Mouse (Mus musculus): Measurements from ENCODE around the gene Slc22a14. TPM values are rescaled to one million over a fixed set of nuclear protein-coding genes. Genes with fewer than 3 reads are reported as not detected.

The Slc22a14 gene
- polyA plus RNA-seq, 1 experiment from 2014 or later, result not detected

DNA sequence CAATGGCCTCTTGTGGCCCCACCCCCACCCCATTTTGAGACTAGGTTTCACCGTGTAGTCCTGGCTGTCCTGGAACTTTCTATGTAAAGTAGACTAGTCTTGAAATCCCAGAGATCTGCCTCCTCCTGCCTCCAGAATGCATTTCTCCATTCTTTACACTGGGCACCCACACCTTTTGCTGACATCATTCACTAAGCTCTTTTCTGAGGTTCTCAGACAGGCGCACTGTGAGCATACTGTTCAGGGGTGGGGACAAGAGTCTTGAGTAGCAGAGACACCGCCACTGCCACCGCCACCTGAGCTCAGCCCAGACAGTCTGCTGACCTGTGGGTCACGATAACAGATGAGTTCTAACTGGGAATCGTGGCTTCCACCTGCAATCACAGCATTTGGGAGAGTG is 9.4 kb downstream of the Slc22a14 start:
- H3K9me3 ChIP-seq (replicated peaks), result no peaks in the 10 kb centered on the region
- no peak overlapping the region for H3K4me2 ChIP-seq
- H3K9ac ChIP-seq (replicated peaks), result no peak overlapping the region
- H3K36me3 ChIP-seq, result peaks cover 8% of the 10 kb centered on the region
- no peak overlapping the region for H3K27ac ChIP-seq (replicated peaks)
- no peaks in the 10 kb centered on the region for H3K27me3 ChIP-seq (replicated peaks)
- 82% methylated on average over 6 of the region's 6 CpGs for WGBS
- no peak overlapping the region for H3K4me3 ChIP-seq (replicated peaks)
- no peak for ATAC-seq (ENCODE audit: low FRiP score)
- H3K4me1 ChIP-seq, result peaks cover 10% of the 10 kb centered on the region; the same call in 1 of the 2 replicates

DNA sequence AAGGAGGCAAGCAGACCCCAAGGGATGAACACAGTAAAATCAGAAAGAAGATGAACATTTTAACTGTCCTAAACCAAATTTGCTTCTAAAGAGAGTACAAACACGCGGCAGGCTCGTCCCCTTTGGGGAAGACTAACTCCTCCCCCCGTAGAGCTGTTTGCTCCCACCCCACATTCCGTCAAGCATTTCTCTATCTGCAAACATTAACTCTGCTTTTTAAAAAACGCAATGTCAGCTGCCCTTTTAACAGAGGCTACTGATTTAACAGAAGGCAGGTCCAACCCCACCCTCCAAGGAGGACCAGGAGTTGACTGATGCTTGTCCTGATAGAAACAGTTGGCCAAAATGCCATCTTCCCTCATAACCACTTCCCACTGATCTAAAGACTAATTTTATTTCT is 11.4 kb downstream of the Slc22a14 start:
- 83% methylated on average over 6 of the region's 6 CpGs for WGBS
- Histone ChIP-seq H3K9me3 (replicated peaks) (no peaks in the 10 kb centered on the region), H3K9ac (replicated peaks) (no peak overlapping the region), H3K27me3 (replicated peaks) (no peaks in the 10 kb centered on the region), H3K36me3 (peaks cover 21% of the 10 kb centered on the region), H3K4me1 (peaks cover 10% of the 10 kb centered on the region; the same call in 1 of the 2 replicates), H3K27ac (replicated peaks) (no peak overlapping the region), H3K4me2 (no peak overlapping the region), H3K4me3 (replicated peaks) (no peak overlapping the region)
- ATAC-seq (ENCODE audit: low FRiP score), result no peak

DNA sequence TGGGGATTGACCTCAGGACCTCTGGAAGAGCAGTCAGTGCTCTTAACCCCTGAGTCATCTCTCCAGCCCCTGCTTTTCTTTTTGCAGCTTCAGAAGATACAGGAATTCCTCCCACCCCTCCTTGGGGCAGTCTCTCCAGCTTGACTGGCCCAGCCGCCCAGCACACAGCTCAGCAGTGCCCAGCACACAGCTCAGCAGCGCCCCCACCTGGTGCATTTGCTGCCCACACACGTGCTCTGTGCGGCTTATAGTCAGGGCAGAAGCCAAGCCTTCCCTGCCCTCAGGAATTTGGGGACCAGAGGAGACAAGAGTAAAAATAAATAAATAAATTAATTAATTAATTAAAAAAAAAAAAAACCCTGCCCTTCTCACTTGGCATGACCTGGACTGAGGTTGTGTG is 13.3 kb downstream of the Slc22a14 start:
- Histone ChIP-seq H3K27me3 (replicated peaks) (no peaks in the 10 kb centered on the region), H3K4me2 (no peak overlapping the region), H3K36me3 (peaks cover 37% of the 10 kb centered on the region), H3K4me1 (no peaks in the 10 kb centered on the region), H3K27ac (replicated peaks) (no peak overlapping the region), H3K9ac (replicated peaks) (no peak overlapping the region), H3K9me3 (replicated peaks) (no peaks in the 10 kb centered on the region), H3K4me3 (replicated peaks) (no peak overlapping the region)
- WGBS, result 25% methylated on average over 4 of the region's 4 CpGs
- no peak; the same call in 1 of the 2 replicates for ATAC-seq (ENCODE audit: low FRiP score)

DNA sequence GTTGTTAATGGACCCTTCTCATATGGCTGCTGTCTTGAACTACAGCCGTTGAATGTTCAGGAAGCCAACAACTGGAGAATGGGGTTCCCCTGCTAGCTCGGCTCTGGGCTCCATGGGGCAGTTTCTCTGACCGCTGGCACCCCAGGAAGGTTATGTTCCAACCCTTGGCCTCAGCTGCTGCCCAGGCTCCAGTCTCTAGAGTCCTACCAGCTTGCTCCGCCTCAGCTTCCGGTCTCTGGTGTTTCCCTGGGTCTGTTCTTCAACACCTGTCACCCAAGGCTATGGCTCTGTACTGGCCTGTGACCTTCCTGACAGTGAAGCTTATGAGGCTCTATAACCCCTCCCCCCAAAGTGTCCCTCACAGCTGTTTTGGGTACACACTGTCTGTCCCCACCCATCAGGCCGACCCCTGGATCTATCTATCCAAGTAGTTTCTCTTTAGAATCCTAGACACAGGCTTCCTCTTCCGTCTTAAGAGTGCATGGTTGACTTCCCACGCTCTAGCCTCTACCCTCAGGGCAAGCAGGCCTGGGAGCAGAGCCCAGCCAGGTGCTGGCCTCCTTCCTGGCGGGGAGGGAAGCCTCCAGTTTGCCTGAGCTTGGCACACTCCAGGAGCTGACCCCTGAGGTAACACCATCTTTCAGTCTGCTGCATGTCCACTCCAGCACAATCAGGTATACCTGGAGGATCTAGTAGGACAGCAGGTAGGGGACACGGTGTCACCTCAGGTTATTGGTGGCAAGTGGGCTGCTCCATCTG is 14.2 kb downstream of the Slc22a14 start:
- Histone ChIP-seq H3K27me3 (replicated peaks) (no peaks in the 10 kb centered on the region), H3K9me3 (replicated peaks) (no peaks in the 10 kb centered on the region), H3K4me3 (replicated peaks) (no peak overlapping the region), H3K9ac (replicated peaks) (no peak overlapping the region), H3K27ac (replicated peaks) (no peak overlapping the region), H3K4me1 (no peaks in the 10 kb centered on the region), H3K4me2 (no peak overlapping the region), H3K36me3 (peaks cover 46% of the 10 kb centered on the region)
- 0 out of 2 replicates have a peak, but pooled peaks have one; percentile 29 for ATAC-seq (ENCODE audit: low FRiP score)
- WGBS, result 94% methylated on average over 10 of the region's 10 CpGs

DNA sequence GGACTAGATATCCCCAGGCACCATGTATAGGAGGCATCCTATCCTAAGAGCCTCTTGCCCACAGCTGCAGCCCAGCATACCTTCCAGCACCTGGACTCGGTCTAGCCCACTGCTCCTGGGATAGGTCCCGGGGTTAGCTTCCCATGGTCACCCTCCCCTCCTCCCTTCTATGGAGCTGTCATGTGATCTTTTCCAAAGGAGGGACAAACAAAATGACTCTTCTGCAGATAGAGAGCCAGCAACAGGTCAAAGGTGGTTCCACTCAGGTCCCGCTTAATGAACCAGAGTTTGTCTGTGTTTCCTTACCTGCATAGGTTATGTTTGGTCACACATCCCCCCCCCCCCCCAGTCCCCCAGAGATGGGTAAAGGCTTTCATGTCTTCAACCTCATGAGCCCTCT is 14.8 kb downstream of the Slc22a14 start:
- no peak overlapping the region for H3K27ac ChIP-seq (replicated peaks)
- peaks cover 52% of the 10 kb centered on the region for H3K36me3 ChIP-seq
- H3K27me3 ChIP-seq (replicated peaks), result no peaks in the 10 kb centered on the region
- H3K9ac ChIP-seq (replicated peaks), result no peak overlapping the region
- ATAC-seq (ENCODE audit: low FRiP score), result no peak
- H3K4me2 ChIP-seq, result no peak overlapping the region
- WGBS, result 95% methylated on average over 3 of the region's 3 CpGs
- no peaks in the 10 kb centered on the region for H3K4me1 ChIP-seq
- H3K9me3 ChIP-seq (replicated peaks), result no peaks in the 10 kb centered on the region
- H3K4me3 ChIP-seq (replicated peaks), result no peak overlapping the region

DNA sequence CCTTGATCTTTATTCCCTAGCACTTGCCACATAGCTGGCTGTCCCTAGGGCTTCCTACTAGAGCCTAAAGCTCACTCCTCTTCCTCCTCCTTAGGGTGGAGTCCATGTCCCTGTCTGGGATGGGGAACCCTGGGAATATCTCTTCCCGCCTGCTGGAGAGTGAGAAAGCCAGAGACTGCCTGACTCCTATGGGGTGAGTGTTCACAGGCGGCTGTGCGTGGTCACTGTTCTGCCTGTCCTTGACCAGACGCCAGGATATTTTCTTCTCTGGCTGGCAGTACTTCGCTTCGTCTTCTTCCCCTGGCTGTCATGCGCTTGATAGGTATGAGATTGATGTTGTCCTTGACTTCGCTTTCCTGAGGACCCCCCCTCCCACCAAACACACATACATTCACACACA is 19.0 kb downstream of the Slc22a14 start:
- 94% methylated on average over 8 of the region's 8 CpGs for WGBS
- no peaks in the 10 kb centered on the region for H3K27me3 ChIP-seq (replicated peaks)
- H3K9ac ChIP-seq (replicated peaks), result no peak overlapping the region
- H3K9me3 ChIP-seq (replicated peaks), result no peaks in the 10 kb centered on the region
- H3K4me3 ChIP-seq (replicated peaks), result no peak overlapping the region
- H3K27ac ChIP-seq (replicated peaks), result no peak overlapping the region
- no peak overlapping the region for H3K4me2 ChIP-seq
- peaks cover 72% of the 10 kb centered on the region for H3K36me3 ChIP-seq
- ATAC-seq (ENCODE audit: low FRiP score), result no peak
- peaks cover 18% of the 10 kb centered on the region for H3K4me1 ChIP-seq

DNA sequence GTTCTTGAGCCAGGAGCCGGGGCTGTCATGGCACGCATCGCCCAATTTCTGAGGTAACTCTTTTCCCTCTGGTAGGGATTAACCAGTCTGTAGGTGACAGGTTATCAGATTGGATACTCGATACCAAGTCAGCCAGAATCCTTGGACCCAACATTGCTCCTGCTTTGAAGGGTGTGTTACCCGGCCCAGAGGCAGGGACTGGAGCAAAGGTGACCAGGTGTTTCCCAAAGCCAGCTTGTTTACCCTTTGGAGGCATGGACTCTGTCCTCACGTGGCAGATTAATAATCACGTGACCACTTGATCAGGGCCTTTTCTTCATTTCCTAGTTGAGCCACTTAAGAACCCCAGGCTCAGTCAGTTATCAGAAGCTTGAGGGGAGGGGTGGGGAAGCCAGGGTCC is 22.6 kb downstream of the Slc22a14 start:
- peak overlapping the region; percentile 81; the same call in 1 of the 2 replicates for H3K4me2 ChIP-seq

DNA sequence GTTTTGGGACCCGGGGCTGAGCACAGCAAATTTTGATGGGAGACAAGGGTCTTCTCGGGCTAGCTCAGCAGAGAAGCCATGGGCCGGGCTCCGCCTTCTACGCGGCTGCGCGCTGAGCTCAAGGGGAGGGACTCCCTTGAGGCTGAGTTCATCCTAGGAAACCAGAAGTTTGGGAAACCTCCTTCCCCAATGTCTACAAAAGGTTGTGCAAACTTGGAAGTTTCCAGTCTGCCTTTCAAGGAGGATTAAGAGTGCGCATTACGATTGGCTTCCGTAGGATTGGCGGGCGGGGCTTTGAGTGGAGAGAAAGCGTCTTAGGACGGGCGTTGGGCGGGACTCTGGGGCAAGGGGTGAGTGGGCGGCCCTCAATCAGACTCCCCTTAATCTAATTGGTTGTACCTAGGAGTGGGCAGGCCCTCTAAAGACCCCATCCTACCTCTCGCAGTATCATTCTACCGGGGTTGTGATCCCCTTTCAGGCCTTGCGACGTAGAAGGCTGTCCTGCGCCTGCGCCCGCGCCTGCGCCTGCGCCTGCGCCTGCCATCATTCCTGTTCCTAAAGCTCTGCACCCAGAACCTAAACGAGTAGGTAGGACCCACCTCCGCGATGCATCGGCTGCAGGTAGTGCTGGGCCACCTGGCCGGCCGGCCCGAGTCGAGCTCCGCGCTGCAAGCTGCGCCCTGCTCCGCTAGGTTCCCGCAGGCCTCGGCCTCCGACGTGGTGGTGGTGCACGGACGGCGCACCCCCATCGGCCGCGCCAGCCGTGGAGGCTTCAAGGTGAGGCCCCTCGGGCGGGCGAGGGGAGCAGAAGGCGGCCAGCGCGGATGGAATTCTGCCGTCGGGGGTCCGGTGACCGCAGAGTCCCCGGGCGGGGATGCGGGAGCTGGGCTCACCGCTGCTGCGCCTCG is 24.2 kb downstream of the Slc22a14 start, which contains the start of gene Myd88:
Gene Myd88 (minus strand): TSS at position 503 of the 908 bp plus-strand sequence.
- H3K27ac ChIP-seq (replicated peaks), result peak within 1 kb of the TSS; percentile 85
- H3K9ac ChIP-seq (replicated peaks), result peak within 1 kb of the TSS; percentile 90
- H3K4me2 ChIP-seq, result peak within 1 kb of the TSS; percentile 81
- H3K9me3 ChIP-seq (replicated peaks), result no peaks in the 10 kb centered on the region
- H3K27me3 ChIP-seq (replicated peaks), result 0 out of 2 replicates have a peak, but pooled peaks cover 3% of the 10 kb centered on the region
- peaks cover 30% of the 10 kb centered on the region for H3K36me3 ChIP-seq
- peak; percentile 98 for ATAC-seq (ENCODE audit: low FRiP score)
- peak within 1 kb of the TSS; percentile 74 for H3K4me3 ChIP-seq (replicated peaks)
- WGBS, result under 1% methylated on average over 63 of the region's 68 CpGs
- H3K4me1 ChIP-seq, result peaks cover 34% of the 10 kb centered on the region

More for the DNA sequence above, 22.6 kb downstream of the Slc22a14 start:
- Histone ChIP-seq H3K27me3 (replicated peaks) (0 out of 2 replicates have a peak, but pooled peaks cover 3% of the 10 kb centered on the region), H3K4me1 (peaks cover 34% of the 10 kb centered on the region), H3K36me3 (peaks cover 45% of the 10 kb centered on the region), H3K9ac (replicated peaks) (no peak overlapping the region), H3K9me3 (replicated peaks) (no peaks in the 10 kb centered on the region), H3K27ac (replicated peaks) (no peak overlapping the region), H3K4me3 (replicated peaks) (no peak overlapping the region)
- 93% methylated on average over 7 of the region's 7 CpGs for WGBS
- ATAC-seq (ENCODE audit: low FRiP score), result no peak

DNA sequence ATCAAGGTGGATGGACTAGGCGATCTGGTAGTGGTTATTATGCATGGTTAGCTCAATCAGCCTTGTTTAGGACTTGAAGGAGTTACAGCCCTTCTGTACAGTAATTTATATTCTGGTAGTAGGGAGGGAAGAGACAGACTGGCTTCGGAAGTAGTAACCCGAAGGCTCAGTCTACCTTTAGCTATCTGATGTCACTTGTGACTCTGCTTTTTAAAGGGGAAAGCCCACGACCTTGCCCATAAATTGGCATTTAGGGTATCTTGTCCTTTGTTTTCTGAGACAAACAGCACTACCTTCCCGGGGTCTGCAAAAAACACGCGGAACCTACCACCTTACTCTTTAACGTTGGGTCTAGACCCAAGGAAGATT is 25.2 kb downstream of the Slc22a14 start:
- peak overlapping the region; percentile 85 for H3K27ac ChIP-seq (replicated peaks)
- peak overlapping the region; percentile 81 for H3K4me2 ChIP-seq
- H3K4me3 ChIP-seq (replicated peaks), result peak overlapping the region; percentile 74
- H3K9ac ChIP-seq (replicated peaks), result peak overlapping the region; percentile 43; the same call in 1 of the 2 replicates
- no peaks in the 10 kb centered on the region for H3K9me3 ChIP-seq (replicated peaks)
- no peak for ATAC-seq (ENCODE audit: low FRiP score)
- H3K36me3 ChIP-seq, result peaks cover 21% of the 10 kb centered on the region
- 7% methylated on average over 8 of the region's 8 CpGs for WGBS
- H3K27me3 ChIP-seq (replicated peaks), result 0 out of 2 replicates have a peak, but pooled peaks cover 3% of the 10 kb centered on the region
- H3K4me1 ChIP-seq, result peaks cover 34% of the 10 kb centered on the region

DNA sequence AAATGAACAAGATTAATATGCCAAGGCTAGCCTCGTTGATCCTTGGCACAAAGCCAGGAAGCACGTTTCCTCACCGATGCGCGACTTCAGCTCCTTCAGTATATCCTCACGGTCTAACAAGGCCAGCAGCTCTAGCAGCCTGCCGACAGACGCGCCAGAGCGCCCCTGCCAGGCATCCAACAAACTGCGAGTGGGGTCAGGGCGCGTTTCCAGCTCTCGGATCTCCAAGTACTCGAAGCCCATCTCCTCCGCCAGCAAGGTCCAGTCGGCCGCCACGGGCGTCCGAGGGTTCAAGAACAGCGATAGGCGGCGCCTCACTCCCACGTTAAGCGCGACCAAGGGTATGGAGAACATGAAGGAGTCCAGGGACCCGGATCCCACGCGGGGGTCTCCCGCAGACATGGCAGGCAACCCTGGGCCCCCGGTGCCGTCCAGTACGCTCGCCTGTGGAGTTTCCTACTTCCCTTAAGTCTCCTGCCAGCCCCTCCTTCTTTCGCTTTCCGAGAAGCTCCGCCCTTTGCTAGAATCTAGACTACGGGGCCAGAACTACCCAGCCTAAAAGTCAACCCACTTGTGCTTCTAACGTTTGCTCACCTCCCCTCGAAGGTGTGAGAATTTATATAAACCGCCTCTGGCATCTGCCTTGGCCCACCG is 25.7 kb downstream of the Slc22a14 start, which contains the start of gene Acaa1a:
Gene Acaa1a (plus strand): TSS at position 119 of the 654 bp plus-strand sequence.
- Histone ChIP-seq H3K27ac (replicated peaks) (peak within 1 kb of the TSS; percentile 85), H3K9me3 (replicated peaks) (no peaks in the 10 kb centered on the region), H3K9ac (replicated peaks) (peak within 1 kb of the TSS; percentile 43), H3K27me3 (replicated peaks) (0 out of 2 replicates have a peak, but pooled peaks cover 3% of the 10 kb centered on the region), H3K4me1 (peaks cover 34% of the 10 kb centered on the region), H3K4me2 (peak within 1 kb of the TSS; percentile 81), H3K4me3 (replicated peaks) (peak within 1 kb of the TSS; percentile 74), H3K36me3 (peaks cover 16% of the 10 kb centered on the region)
- WGBS, result 1% methylated on average over 43 of the region's 43 CpGs
- ATAC-seq (ENCODE audit: low FRiP score), result no peak

DNA sequence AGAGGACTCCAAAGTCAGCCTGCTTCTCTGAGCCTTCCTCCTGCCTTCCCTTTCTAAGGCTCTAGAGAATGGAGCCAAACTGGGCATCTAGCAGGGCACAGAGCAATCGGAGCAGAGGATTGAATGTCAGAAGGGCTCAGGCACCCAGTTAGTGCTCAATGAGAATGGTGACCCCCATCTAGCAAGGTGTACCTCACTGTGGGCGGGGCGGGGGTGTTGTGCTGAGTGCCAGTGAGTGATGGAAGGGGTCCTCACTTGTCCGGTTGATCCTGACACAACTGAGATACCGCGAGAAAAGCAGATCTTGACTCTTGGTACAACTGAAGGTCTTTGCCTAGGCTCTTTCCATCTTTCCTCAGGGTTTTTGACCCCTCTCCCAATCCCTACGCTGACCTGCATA is 26.2 kb downstream of the Slc22a14 start:
- peak overlapping the region; percentile 81 for H3K4me2 ChIP-seq
- ATAC-seq (ENCODE audit: low FRiP score), result no peak
- peaks cover 34% of the 10 kb centered on the region for H3K4me1 ChIP-seq
- peaks cover 10% of the 10 kb centered on the region for H3K36me3 ChIP-seq
- H3K9ac ChIP-seq (replicated peaks), result peak overlapping the region; percentile 43
- 0 out of 2 replicates have a peak, but pooled peaks cover 3% of the 10 kb centered on the region for H3K27me3 ChIP-seq (replicated peaks)
- WGBS, result 55% methylated on average over 7 of the region's 7 CpGs
- no peak overlapping the region for H3K27ac ChIP-seq (replicated peaks)
- H3K4me3 ChIP-seq (replicated peaks), result peak overlapping the region; percentile 74
- no peaks in the 10 kb centered on the region for H3K9me3 ChIP-seq (replicated peaks)
